Mouse (Mus musculus) neural tube, embryonic 12.5 days (tissue): ENCODE data around the gene Rabac1. TPM values are rescaled to one million over a fixed set of nuclear protein-coding genes. Genes with fewer than 3 reads are reported as not detected.
A peak's percentile ranks its signal among the peaks of the same experiment; 100 is the strongest.

Experiments used
- ATAC-seq: fragments of 200-750 bp; cut with Nextera tagmentation; 2 replicates; pipeline ENCODE4 v1.8.0; 2017; ENCODE audit warnings: low read depth, mild to moderate bottlenecking, moderate TSS enrichment, moderate library complexity; ENCODE audit not compliant: low FRiP score
- H3K27ac ChIP-seq: fragments of 300-500 bp; sonication (generic); 2 replicates; pipeline ENCODE4 v1.5.1; 2016
- H3K27me3 ChIP-seq: fragments of 300-500 bp; sonication (generic); replicated peaks from 2 replicates; pipeline ENCODE4 v1.6.1; 2016; ENCODE audit warnings: mild to moderate bottlenecking
- H3K36me3 ChIP-seq: fragments of 300-500 bp; sonication (generic); 2 replicates; pipeline ENCODE4 v1.6.1; 2016; ENCODE audit warnings: mild to moderate bottlenecking
- H3K4me1 ChIP-seq: fragments of 300-500 bp; sonication (generic); 2 replicates; pipeline ENCODE4 v1.6.1; 2016
- H3K4me2 ChIP-seq: fragments of 300-500 bp; sonication (generic); replicated peaks from 2 replicates; pipeline ENCODE4 v1.6.1; 2016; ENCODE audit warnings: mild to moderate bottlenecking
- H3K4me3 ChIP-seq: fragments of 300-500 bp; sonication (generic); 2 replicates; pipeline ENCODE4 v1.5.1; 2016
- H3K9ac ChIP-seq: fragments of 300-500 bp; sonication (generic); 2 replicates; pipeline ENCODE4 v1.6.1; 2016; ENCODE audit warnings: mild to moderate bottlenecking
- H3K9me3 ChIP-seq: fragments of 300-500 bp; sonication (generic); 2 replicates; pipeline ENCODE4 v1.6.1; 2016; ENCODE audit warnings: mild to moderate bottlenecking
- WGBS: fragments of 180-500 bp; shearing (Covaris S2); methylation state at CpG from one replicate; pipeline ENCODE4 v1.1.7; 2016; 5-methylcytosine and 5-hydroxymethylcytosine counted together
- polyA plus RNA-seq: library from polyadenylated mRNA; unstranded; fragments of >200 nt; fragmentation: Nextera tagmentation; extraction: Ambion mirVana; gene quantifications from 2 replicates; pipeline ENCODE4 v1.2.1, GENCODE M21; 2016

The Rabac1 gene
- polyA plus RNA-seq, 1 experiment from 2014 or later, result 151 TPM

DNA sequence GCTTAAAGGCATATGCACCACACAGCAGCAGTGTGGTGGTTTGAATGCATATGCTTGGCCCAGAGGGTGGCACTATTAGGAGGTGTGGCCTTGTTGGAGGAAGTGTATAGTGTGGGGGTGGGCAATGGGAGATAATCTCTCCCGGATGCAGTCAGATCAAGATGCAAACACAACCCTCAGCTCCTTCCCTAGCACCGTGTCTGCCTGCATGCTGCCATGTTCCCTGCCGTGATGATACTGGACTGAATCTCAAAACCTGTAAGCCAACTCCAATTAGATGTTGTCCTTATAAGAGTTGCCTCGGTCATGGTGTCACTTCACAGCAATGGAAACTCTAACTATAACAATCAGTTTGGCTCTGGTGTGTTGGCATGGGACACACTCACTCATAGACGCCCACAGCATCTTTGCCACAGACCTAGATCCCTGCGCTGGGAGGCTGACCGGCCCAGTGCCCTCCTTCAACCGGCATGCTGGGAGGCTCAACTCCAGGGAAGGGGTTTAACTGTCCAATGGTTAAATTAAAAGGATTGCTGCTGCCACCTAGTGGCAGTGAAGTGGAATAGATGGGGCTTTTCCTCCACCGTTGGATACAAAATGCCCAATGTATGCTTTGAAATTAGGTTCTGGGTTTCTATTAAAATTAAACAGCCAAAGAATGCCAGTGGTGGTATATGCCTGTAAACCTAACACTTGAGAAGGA, 2.5 kb upstream of the Rabac1 start:
- Histone ChIP-seq H3K4me3 (no peak overlapping the region), H3K4me1 (peaks cover 16% of the 10 kb centered on the region), H3K27ac (no peak overlapping the region), H3K9ac (no peak overlapping the region), H3K36me3 (peaks cover 26% of the 10 kb centered on the region; the same call in 1 of the 2 replicates), H3K4me2 (no peak overlapping the region), H3K27me3 (no peaks in the 10 kb centered on the region), H3K9me3 (no peaks in the 10 kb centered on the region)
- WGBS, result 35% methylated on average over 9 of the region's 9 CpGs
- no peak for ATAC-seq

- no peaks in the 10 kb centered on the region for H3K27me3 ChIP-seq
- no peak overlapping the region for H3K4me2 ChIP-seq
- no peak for ATAC-seq
- peaks cover 21% of the 10 kb centered on the region; the same call in 1 of the 2 replicates for H3K36me3 ChIP-seq
- no peak overlapping the region for H3K9ac ChIP-seq
- peaks cover 16% of the 10 kb centered on the region for H3K4me1 ChIP-seq
- 74% methylated on average over 5 of the region's 5 CpGs for WGBS
- H3K27ac ChIP-seq, result no peak overlapping the region
- no peaks in the 10 kb centered on the region for H3K9me3 ChIP-seq
- no peak overlapping the region for H3K4me3 ChIP-seq
Measured at GRCm38 (mm10) chr7:24973902-24974301, 1.3 kb upstream of the Rabac1 start.

DNA sequence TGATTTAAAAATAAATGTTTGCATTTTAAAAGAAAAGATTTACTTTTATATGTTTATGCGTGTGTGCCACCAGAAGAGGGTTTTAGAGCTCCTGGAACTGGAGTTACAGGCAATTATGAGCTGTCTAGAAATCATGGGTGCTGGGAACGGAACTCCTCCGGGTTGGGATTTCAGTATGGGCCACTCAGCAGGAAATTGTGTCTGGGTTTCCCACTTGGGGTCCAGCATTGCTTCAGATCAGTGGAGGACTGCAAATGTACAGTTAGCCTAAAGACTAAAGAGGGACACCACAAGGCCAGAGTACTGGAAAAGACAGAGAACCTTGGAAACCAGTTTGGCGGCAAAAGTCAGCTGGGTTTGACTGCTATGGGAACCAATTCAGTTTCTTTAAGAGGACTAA, 654 bp upstream of the Rabac1 start:
- WGBS, result 84% methylated on average over 4 of the region's 4 CpGs
- Histone ChIP-seq H3K9ac (no peak overlapping the region), H3K4me2 (no peak overlapping the region), H3K36me3 (peaks cover 14% of the 10 kb centered on the region; the same call in 1 of the 2 replicates), H3K27me3 (no peaks in the 10 kb centered on the region), H3K27ac (no peak overlapping the region), H3K4me1 (peaks cover 16% of the 10 kb centered on the region), H3K4me3 (no peak overlapping the region), H3K9me3 (no peaks in the 10 kb centered on the region)
- no peak for ATAC-seq

- H3K27ac ChIP-seq, result no peak overlapping the region
- ATAC-seq, result no peak
- peak overlapping the region; percentile 72 for H3K9ac ChIP-seq
- no peaks in the 10 kb centered on the region for H3K9me3 ChIP-seq
- peak overlapping the region; percentile 81 for H3K4me2 ChIP-seq
- H3K4me3 ChIP-seq, result peak overlapping the region; percentile 65
- H3K36me3 ChIP-seq, result peaks cover 5% of the 10 kb centered on the region; the same call in 1 of the 2 replicates
- 10% methylated on average over 19 of the region's 19 CpGs for WGBS
- no peaks in the 10 kb centered on the region for H3K27me3 ChIP-seq
- peaks cover 16% of the 10 kb centered on the region for H3K4me1 ChIP-seq
Measured at GRCm38 (mm10) chr7:24971261-24971971, 1.1 kb downstream of the Rabac1 start.

DNA sequence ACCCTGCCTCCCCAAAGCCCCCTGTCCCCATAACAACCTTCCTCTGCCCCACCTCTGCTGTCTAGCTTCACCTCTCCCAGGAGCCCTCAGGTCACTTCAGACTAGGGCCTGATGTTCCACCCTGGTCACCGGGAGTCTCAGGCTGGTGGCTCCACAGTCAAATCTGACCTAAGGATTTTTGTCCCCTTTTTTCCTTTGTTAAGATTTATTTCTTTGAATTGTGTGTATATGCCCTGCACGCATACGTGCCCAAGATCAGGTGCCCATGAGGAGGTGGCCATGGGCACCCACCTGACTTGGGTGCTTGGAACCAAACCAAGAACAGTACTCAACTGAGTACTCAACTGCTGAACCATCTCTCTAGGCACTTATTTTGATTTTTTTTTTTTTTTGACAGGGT, 2.2 kb downstream of the Rabac1 start:
- ATAC-seq, result no peak
- Histone ChIP-seq H3K9ac (no peak overlapping the region), H3K4me3 (no peak overlapping the region), H3K4me2 (no peak overlapping the region), H3K27ac (no peak overlapping the region), H3K4me1 (peaks cover 16% of the 10 kb centered on the region), H3K36me3 (peaks cover 5% of the 10 kb centered on the region; the same call in 1 of the 2 replicates), H3K27me3 (no peaks in the 10 kb centered on the region), H3K9me3 (no peaks in the 10 kb centered on the region)
- 92% methylated on average over 3 of the region's 3 CpGs for WGBS

DNA sequence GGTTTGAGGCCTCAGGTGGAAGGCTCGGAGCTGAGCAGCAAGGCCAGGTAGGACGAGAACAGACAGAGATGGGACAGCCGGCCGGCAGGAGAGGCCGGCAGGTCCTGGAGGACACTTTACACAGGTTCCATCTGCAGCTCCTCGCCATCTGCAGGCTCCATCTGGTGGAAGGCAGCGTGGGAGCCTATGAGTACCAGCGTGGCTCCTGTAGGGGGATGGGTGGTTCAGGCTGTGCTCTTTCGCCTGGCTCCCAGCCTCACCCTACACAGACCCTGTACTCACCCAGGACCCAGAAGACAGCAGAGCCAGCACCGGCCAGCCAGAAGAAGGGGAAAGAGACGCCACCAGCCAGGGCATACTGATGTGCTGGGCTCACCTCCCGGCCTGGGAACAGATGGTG, 2.7 kb downstream of the Rabac1 start:
- no peak overlapping the region for H3K4me2 ChIP-seq
- H3K4me3 ChIP-seq, result no peak overlapping the region
- H3K4me1 ChIP-seq, result peaks cover 16% of the 10 kb centered on the region
- H3K9me3 ChIP-seq, result no peaks in the 10 kb centered on the region
- 76% methylated on average over 12 of the region's 12 CpGs for WGBS
- ATAC-seq, result no peak
- no peak overlapping the region for H3K27ac ChIP-seq
- peaks cover 5% of the 10 kb centered on the region; the same call in 1 of the 2 replicates for H3K36me3 ChIP-seq
- H3K27me3 ChIP-seq, result no peaks in the 10 kb centered on the region
- no peak overlapping the region for H3K9ac ChIP-seq

DNA sequence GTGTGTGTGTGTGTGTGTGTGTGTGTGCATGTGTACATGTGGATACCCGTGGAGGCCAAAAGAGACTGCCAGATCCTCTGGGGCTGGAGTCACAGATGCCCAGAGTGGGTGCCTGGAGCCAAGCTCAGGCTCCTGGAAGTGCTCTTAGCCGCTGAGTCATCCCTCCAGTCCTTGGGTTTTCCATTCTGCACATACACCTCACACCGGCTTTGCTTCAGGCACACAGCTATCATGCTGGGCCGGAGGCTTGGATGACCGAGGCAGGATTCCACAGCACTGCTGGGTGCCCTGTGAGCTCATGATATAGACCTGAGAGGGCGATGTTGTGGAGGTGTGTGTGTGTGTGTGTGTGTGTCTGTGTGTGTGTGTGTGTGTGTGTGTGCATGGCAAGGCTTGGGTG, 4.1 kb downstream of the Rabac1 start:
- Histone ChIP-seq H3K4me1 (peaks cover 16% of the 10 kb centered on the region), H3K27me3 (no peaks in the 10 kb centered on the region), H3K9me3 (no peaks in the 10 kb centered on the region), H3K4me3 (no peak overlapping the region), H3K9ac (no peak overlapping the region), H3K4me2 (no peak overlapping the region), H3K27ac (no peak overlapping the region), H3K36me3 (peaks cover 5% of the 10 kb centered on the region; the same call in 1 of the 2 replicates)
- 69% methylated on average over 6 of the region's 6 CpGs for WGBS
- ATAC-seq, result no peak

DNA sequence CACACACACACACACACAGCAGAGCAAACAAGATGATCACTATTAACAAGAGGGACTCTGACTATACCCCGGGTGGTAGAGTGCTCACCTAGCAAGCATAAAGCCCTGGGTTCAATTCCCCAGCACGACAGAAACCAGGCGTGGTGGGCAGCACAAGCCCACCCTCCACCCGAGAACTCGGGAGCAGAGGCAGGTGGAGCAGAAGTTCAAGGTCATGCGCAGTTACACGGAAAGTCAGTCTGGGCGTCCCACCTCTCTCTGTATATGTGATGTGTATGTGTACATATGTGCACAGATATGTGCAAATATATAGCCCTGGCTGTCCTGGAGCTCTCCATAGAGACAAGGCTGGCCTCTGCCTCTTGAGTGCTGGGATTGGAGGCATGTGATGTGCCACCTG, 4.6 kb downstream of the Rabac1 start:
- no peak for ATAC-seq
- 86% methylated on average over 8 of the region's 8 CpGs for WGBS

GRCm38 (mm10) chr7:24964897-24965535, 7.5 kb downstream of the Rabac1 start:
- Histone ChIP-seq H3K4me1 (no peaks in the 10 kb centered on the region), H3K9ac (no peak overlapping the region), H3K27ac (no peak overlapping the region), H3K9me3 (no peaks in the 10 kb centered on the region), H3K4me2 (no peak overlapping the region), H3K4me3 (no peak overlapping the region), H3K36me3 (peaks cover 5% of the 10 kb centered on the region; the same call in 1 of the 2 replicates), H3K27me3 (no peaks in the 10 kb centered on the region)
- WGBS, result 18% methylated on average over 5 of the region's 5 CpGs
- ATAC-seq, result 0 out of 2 replicates have a peak, but pooled peaks have one; percentile 52

More for the DNA sequence above, 4.6 kb downstream of the Rabac1 start:
- H3K4me2 ChIP-seq, result no peak overlapping the region
- peaks cover 5% of the 10 kb centered on the region; the same call in 1 of the 2 replicates for H3K36me3 ChIP-seq
- no peak overlapping the region for H3K27ac ChIP-seq
- H3K4me3 ChIP-seq, result no peak overlapping the region
- H3K9me3 ChIP-seq, result no peaks in the 10 kb centered on the region
- no peaks in the 10 kb centered on the region for H3K27me3 ChIP-seq
- H3K9ac ChIP-seq, result no peak overlapping the region
- peaks cover 16% of the 10 kb centered on the region for H3K4me1 ChIP-seq

DNA sequence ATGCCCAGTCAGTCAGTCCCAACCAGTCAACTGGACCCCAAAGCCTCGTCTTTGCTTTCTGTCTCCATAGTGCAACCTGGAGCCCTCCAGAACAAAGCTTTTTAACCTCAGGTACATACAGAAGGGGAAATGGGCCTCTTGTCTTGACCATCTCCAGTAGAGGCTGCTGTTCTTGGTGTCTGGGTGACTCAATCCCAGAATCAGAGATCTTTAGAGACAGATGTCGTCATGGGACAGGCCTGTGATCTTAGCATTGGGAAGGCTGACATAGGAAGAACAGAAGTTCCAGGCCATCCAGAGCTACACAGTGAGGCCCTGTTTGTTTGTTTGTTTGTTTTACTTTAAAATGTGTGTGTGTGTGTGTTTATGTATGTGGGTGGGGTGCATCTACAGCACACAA, 8.3 kb downstream of the Rabac1 start:
- ATAC-seq, result no peak
- H3K4me3 ChIP-seq, result no peak overlapping the region
- H3K36me3 ChIP-seq, result no peaks in the 10 kb centered on the region
- no peaks in the 10 kb centered on the region for H3K9me3 ChIP-seq
- no peak overlapping the region for H3K9ac ChIP-seq
- no peaks in the 10 kb centered on the region for H3K27me3 ChIP-seq
- no peaks in the 10 kb centered on the region for H3K4me1 ChIP-seq
- no peak overlapping the region for H3K27ac ChIP-seq
- no peak overlapping the region for H3K4me2 ChIP-seq
- 77% methylated on average over 2 of the region's 2 CpGs for WGBS

- H3K36me3 ChIP-seq, result no peaks in the 10 kb centered on the region
- H3K9me3 ChIP-seq, result no peaks in the 10 kb centered on the region
- H3K27ac ChIP-seq, result no peak overlapping the region
- H3K4me2 ChIP-seq, result peak overlapping the region; percentile 59
- peaks cover 67% of the 10 kb centered on the region for H3K27me3 ChIP-seq
- ATAC-seq, result no peak
- H3K4me1 ChIP-seq, result peaks cover 44% of the 10 kb centered on the region
- H3K4me3 ChIP-seq, result peak overlapping the region; percentile 36
- peak overlapping the region; percentile 54 for H3K9ac ChIP-seq
- under 1% methylated on average over 31 of the region's 33 CpGs for WGBS
Measured at GRCm38 (mm10) chr7:24955226-24955625, 17.3 kb downstream of the Rabac1 start.

DNA sequence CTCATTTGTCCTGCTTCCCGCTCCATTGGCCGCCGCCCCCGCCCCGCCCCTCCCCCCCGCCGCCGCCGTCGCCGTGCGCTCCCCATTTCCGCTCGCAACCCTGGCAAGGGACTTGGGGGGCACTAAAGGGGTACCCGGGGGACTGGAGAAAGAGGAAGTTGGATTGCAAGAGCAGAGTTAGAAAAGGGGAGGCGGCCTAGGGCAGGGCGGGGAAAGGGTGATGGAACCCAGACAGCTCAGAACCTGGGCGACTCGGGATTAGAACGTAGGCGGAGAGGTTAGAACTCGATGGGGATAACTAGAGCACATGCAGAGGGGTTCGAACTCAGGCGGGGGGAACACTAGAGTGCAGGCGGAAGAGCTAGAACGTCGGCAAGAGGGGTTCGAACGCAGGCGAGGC, 18.1 kb downstream of the Rabac1 start:
- peak overlapping the region; percentile 36 for H3K4me3 ChIP-seq
- 3% methylated on average over 30 of the region's 30 CpGs for WGBS
- peak; percentile 27 for ATAC-seq
- no peaks in the 10 kb centered on the region for H3K36me3 ChIP-seq
- no peak overlapping the region for H3K27ac ChIP-seq
- H3K27me3 ChIP-seq, result peaks cover 75% of the 10 kb centered on the region
- peaks cover 52% of the 10 kb centered on the region for H3K4me1 ChIP-seq
- no peaks in the 10 kb centered on the region for H3K9me3 ChIP-seq
- H3K4me2 ChIP-seq, result peak overlapping the region; percentile 59
- H3K9ac ChIP-seq, result peak overlapping the region; percentile 30; the same call in 1 of the 2 replicates
